Mouse (Mus musculus) right cerebral cortex, postnatal 10 days (tissue): ENCODE data around the gene Tpcn2.
A peak's percentile ranks its signal among the peaks of the same experiment; 100 is the strongest.

ENCODE experiments used
- DNase-seq, 2 experiments: peaks; one replicate each; pipeline ENCODE4 v3.0.0; 2021; ENCODE audit warnings: low spot score in 2 of 2

Gene Tpcn2

GRCm38 (mm10) chr7:145205363-145205902, 78.4 kb downstream of the Tpcn2 start:
- DNase-seq = no peak

GRCm38 (mm10) chr7:145199711-145200110, 84.1 kb downstream of the Tpcn2 start:
- no peak for DNase-seq

DNA sequence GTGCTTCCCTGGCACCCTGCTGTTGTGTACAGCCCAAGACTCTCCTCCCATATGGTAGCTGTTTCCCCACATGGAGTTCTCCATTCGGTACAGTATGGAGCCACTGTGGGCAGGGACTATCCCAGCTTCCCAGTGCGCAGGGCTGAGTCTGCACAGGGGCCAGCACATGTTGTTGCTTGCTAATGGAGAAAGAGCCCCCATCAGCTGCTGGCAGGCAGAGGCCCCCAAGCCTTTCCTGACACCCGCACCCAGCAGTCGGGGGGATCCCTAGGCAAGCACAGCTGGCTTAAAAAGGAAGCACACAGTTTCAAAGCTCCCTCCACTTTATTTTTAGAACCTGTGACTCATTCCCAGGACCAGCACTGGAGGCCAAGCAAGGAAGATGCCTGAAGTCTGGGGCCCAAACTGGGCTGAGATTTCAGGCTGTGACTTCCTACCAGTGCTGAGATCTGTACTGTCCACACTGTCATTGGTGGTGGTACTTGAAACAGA, 85.5 kb downstream of the Tpcn2 start:
- peak; percentile 41 to 42 for DNase-seq

DNA sequence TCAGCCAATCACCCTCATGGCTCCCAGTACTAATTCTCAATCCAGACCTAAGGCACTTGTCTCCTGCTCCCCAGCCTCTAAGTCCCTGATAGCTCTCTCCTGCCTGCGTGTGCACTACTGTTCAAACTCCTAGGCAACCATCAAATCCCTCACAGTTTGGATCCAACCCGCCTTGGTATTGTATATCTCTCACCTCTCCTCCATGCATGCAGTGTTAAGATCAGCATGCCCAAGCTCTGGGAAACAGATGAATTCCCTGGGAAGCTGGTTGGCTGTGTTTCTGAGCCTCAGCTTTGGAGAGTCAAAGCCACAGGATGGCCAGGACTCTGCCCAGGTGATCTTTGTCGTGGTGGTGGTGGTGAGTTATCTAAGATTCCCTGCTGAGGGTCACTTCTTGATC, 86.1 kb downstream of the Tpcn2 start:
- DNase-seq = no peak

DNA sequence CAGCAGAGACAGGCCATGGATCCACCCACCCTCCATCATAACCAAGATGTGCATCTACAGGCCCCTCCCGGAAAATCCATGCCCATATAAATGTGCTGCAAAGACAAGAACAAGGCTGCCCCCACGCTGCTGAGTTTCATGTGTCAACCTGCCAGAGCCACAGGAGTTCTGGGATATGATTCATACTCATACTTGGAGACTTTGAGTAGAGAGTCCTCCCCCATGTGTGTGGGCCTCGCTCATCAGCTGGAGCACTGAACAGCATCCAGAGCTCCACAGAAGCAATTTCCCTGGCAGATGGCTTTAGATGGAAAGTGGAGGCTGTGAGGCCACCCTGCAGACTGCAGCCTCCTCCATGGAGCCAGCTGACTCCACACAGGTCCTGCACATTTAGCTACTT, 86.8 kb downstream of the Tpcn2 start:
- DNase-seq = peak; percentile 72 to 83

- DNase-seq = no peak
Observed at GRCm38 (mm10) chr7:145196340-145196739, 87.5 kb downstream of the Tpcn2 start.

GRCm38 (mm10) chr7:145195186-145195927, 88.5 kb downstream of the Tpcn2 start:
- no peak for DNase-seq

DNA sequence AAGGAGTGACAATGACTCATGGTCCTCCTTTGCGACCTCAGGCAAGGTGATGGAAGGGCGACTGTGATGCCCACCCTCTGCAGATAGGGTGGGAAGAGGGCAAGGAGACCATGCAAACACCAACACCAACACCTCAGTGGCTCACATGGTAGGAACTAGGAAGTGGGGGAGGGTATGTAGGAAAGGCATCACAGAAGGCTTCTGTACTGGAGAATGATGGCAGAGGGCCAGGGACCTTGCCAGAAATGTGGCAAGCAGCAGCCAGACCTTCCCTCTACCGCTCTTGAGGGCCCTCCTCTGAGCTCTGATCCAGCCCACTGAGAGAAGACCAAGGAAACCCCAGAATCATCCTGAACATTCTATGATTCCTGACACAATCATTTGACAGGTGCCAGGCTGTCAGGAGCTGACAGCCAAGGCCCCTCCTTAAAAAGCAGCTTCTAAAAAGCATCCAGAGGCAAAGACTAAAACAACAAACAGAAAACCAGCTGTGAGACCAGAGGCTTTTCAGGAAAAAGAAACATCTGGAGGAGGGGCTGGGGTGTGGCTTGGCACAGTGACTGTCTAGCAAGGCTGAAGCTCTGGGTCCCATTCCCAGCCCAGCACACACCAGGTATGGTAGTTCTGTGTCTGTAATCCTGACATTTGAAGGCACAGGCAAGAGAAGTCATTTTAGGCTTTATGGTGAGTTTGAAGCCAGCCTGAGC, 89.2 kb downstream of the Tpcn2 start:
- peak; percentile 84 to 87 for DNase-seq

- DNase-seq = no peak
Observed at GRCm38 (mm10) chr7:145192836-145193235, 91.0 kb downstream of the Tpcn2 start.

DNA sequence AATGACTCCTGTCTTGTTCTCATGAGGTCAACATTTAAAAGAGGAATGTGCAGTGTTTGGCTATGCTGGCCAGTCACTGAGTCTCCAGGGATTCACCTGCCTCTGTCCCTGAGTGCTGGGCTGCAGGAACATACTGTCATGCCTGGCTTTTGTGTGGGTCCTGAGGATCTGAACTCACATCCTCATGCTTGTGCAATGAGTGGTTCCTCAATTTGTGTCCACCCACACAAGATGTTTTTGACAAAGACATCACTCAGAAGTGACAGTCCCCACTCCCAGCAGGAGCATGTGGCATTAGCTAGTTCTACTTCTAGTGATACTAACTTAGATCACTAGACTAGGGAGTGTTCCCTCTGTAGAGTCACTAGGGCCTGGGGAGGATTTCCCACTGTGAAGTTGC, 93.3 kb downstream of the Tpcn2 start:
- DNase-seq = no peak

DNA sequence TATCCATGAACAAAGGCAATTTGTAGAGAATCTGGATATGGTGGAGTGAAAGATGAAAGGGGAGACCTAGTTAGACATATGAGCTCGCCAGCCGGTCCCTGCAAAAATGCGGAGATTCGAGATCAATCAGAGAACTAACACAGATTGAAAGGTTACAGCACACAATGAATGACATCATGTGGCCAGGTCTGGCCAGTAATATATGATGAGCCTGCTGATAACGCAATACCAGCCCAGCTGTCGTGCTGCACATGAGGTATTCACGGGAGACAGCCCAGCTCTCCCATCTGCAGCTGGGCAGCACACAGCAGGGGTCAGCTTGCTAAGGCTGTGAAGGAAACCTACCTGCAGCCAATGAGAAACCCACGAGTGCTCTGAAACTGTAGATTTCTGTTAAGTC, 94.5 kb downstream of the Tpcn2 start:
- no peak for DNase-seq

DNA sequence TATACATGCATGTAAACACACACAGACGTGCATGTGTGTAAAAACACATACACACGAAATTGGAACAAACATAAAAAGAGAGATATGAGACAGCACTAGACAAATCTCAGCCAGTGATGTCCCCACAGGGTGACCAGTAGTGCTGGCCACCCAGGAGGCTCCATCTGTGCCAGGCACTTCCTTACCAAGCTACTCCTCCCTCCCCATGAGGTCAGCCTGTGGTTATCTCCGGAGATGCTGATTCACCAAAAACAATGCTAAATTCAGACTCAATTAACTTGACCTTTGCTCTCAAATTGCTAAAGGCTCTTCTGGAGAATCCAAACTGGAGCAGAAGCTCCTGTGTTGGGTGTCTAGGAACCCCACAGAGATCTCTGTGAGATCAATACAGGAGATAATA, 96.0 kb downstream of the Tpcn2 start:
- no peak for DNase-seq

DNA sequence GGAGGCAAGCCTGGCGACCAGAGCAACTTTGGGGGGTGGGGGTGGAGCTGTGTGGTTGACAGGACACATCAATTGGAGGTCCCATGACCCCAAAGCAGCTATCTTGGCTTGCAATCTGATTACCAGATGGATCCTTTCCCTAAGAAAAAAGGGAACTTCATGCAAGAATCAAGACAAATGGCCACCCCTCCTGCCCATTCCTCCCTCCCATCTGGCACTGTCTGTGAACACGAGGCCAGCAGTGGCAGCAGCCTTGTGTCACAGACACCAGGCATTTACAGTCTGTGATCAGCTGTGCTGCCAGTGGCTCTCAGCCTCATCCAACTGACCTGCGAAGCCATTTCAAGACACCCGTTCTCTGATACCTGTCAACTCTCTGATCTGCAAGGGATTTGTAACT, 101.4 kb downstream of the Tpcn2 start:
- peak in 1 of 2 experiments; percentile 28 for DNase-seq

- DNase-seq = peak; percentile 56 to 57
Observed at GRCm38 (mm10) chr7:145181376-145182034, 102.3 kb downstream of the Tpcn2 start.

GRCm38 (mm10) chr7:145179691-145180091, 104.1 kb downstream of the Tpcn2 start:
- no peak for DNase-seq

DNA sequence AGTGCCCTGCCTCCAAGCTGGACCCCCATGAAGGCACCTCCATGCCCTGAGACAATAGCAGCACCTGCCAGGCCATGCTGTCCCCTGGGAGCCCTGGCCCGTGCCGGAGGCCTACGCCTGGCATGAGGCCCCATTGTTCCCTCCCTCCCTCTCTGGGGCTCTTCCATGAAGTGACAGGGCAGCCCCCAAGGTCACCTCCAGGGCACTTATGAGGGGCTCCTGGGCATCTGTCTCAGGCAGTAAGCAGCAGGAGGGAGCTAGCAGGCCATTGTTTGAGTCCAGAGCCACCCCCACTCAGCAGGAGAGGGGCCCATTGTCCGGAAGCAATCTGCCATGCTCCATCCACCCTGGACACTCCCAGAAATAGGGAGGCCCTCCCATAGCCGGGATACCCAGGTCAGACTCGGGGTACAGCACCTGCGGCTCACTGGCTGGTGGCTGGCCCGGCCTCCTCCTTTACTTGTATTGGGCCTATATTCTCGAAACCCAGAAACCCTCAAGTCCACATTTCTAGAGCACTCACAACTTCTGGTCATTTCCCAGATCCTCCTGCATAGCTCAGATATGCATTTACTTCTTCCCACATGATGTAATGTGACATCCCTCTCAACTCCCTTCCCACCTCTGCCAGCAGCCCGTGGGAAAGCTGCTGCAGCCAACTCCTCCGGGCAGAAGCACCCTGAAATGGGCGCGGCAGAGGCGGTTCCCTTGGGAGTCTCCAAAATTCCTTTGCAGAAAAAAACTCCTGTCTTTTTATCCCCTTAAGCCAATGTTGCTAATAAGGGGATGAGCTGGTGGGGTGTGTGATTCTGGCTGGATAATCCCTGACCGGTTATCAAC, 106.8 kb downstream of the Tpcn2 start:
- no peak for DNase-seq

DNA sequence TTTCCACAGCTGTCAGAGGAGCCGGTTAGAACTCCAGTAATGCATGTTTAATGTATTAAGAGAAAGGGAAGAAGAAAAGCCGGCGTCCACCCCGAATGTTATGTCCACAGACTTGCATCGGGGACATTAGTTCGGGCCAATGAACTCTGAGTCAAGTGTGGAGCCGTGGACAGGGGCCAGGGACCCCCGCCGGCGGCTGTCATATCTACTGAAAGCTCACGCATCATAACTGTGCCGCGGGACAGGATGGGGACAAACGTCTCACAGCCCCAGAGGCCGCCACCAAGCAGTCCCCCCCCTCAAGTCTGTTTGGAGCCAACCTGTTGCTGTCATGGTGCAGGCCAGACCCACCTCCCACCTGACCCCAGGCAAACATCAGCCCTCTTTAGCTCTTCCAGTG, 110.2 kb downstream of the Tpcn2 start:
- DNase-seq = no peak

DNA sequence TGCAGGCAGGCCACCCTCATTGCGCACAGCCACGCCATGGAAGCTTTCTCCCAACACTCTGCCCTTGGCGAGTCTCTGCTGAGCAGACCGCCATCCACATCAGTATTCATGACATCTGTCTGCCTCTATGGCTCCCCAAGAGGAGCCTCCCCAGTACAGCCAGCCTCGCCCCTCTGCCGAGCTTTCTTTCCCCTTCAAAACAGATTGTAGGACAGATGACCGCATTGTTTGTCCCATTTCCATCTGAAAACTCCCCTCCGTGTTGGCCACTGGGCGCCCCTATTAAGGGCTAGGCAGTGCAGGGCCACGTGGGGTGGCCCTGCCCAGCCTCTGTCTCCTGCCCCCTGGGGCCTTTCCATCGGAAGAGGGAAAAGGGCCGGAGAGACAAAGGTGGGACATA, 110.7 kb downstream of the Tpcn2 start:
- no peak for DNase-seq

- DNase-seq = peak; percentile 48 to 51
Observed at GRCm38 (mm10) chr7:145169703-145170102, 114.1 kb downstream of the Tpcn2 start.

DNA sequence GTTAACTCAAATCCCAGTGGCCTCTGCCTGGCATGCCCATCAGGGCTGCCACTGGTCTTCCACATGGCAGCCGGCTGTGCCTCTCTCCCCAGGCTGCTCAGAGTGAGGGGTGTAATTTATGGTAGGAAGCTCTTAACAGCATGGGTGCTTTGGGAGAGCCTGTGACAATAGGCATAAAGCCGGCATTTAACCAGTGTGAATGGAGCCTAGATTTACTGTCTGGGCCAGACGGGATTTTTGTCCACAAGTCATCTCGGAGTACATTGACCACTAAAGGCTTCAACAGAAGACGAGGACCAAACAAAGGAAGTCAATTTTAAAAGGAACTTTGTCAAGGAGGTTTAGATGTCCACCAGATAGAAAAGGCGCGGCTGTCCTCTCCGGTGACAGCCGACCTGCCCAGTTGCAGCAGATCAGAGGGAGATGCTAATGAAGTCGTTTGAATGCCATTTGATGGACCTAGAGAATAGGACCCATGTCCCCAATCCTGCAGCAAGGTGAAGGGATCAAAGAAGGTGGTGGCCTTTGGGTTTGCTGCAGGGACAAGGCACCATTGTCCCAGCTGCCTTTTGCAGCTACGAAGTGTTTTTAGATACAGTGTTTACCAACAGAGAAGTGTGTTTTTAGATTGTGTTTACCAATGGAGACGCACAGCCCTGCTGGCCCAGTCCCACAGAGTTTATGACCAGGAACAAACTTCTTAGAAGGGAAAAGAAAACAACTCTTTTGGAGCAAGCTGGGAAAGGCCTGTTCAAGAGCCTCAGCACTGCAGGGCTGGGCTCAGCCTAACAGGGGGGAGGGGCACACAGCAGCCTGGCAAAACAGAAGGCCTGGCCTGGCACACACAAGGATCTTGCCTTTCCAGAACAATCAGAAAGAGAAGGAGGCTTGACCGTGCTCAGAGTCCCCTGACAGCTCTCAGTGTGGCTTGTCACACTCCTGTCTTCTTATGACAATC, 124.2 kb downstream of the Tpcn2 start:
- DNase-seq = peak; percentile 36
